Mouse (Mus musculus): ENCODE data around the gene Enam. TPM values are rescaled to one million over a fixed set of nuclear protein-coding genes. Genes with fewer than 3 reads are reported as not detected.
A peak's percentile ranks its signal among the peaks of the same experiment; 100 is the strongest.

The Enam gene
- polyA plus RNA-seq, 1 experiment from 2014 or later: not detected

- DNase-seq (ENCODE audit: low spot score) (no peak), ATAC-seq (replicated peaks; ENCODE audit: low FRiP score) (peak; percentile 77)
- Histone ChIP-seq H3K4me2 (ENCODE audit: low read depth, low read length, severe bottlenecking) (peak overlapping the region; percentile 67), H3K4me1 (replicated peaks; ENCODE audit: control insufficient read depth, insufficient read depth, low read length) (peaks cover 6% of the 10 kb centered on the region; the same call in 1 of the 2 replicates), H3K36me3 (ENCODE audit: control insufficient read depth, insufficient read depth, low read length) (no peaks in the 10 kb centered on the region; the same call in 1 of the 2 replicates), H3K27ac (ENCODE audit: low read depth, low read length) (peak overlapping the region; percentile 86), H3K9me3 (ENCODE audit: control insufficient read depth, low read length) (no peaks in the 10 kb centered on the region), H3K27me3 (ENCODE audit: control insufficient read depth, insufficient read depth, low read length) (no peaks in the 10 kb centered on the region), H3K4me3 (ENCODE audit: low read depth, low read length) (peak overlapping the region; percentile 68), H3K9ac (ENCODE audit: low read length) (peak overlapping the region; percentile 79)
- WGBS: 9% methylated on average over 29 of the region's 29 CpGs
Measured at GRCm38 (mm10) chr5:88553271-88554085, 65.7 kb downstream of the Enam start.

DNA sequence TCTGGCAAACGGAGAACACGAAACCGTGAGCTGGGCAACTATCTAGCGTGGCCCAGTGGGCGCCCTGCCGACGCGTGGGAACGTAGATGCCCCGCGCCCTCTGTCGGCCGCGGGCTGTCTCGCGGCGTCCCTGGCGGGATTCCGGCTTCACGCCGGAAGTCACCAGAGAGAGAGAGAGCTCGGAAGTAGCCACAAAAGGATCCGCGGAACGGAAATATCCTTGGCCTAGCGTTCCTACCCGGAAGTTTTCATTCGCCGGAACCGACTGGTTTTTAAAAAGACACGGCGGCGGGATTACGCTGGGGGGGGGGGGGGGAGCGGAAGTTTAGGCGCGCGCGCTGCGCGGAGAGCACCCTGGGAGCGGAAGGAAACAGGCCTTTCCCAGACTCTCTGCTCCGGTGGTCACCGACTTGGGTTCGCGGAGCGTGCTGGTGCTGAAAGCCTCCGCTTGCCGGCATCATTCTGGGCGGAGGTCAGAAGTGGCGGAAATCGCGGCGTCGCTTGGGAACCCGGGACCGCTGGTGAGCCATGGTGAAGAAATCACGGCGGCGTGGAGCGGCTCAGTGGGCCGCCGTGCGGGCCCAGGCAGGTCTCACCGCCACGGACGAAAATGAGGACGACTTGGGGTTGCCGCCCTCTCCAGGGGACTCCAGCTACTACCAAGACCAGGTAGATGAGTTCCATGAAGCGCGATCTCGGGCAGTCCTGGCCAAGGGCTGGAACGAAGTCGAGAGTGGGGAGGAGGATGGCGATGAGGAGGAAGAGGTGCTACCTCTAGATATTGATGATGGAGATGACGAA, 66.5 kb downstream of the Enam start, which contains the start of gene Utp3:
TSS of gene Utp3 (plus strand) at position 377 of the 801 bp plus-strand sequence.
- DNase-seq (ENCODE audit: low spot score) (peak; percentile 97), ATAC-seq (replicated peaks; ENCODE audit: low FRiP score) (peak; percentile 96)
- peak within 1 kb of the TSS; percentile 88 for H3K9ac ChIP-seq (ENCODE audit: low read length)
- H3K9me3 ChIP-seq (ENCODE audit: control insufficient read depth, low read length): no peaks in the 10 kb centered on the region
- no peaks in the 10 kb centered on the region; the same call in 1 of the 2 replicates for H3K36me3 ChIP-seq (ENCODE audit: control insufficient read depth, insufficient read depth, low read length)
- peaks cover 6% of the 10 kb centered on the region; the same call in 1 of the 2 replicates for H3K4me1 ChIP-seq (replicated peaks; ENCODE audit: control insufficient read depth, insufficient read depth, low read length)
- no peaks in the 10 kb centered on the region for H3K27me3 ChIP-seq (ENCODE audit: control insufficient read depth, insufficient read depth, low read length)
- peak within 1 kb of the TSS; percentile 89 for H3K4me2 ChIP-seq (ENCODE audit: low read depth, low read length, severe bottlenecking)
- WGBS: under 1% methylated on average over 74 of the region's 76 CpGs
- peak within 1 kb of the TSS; percentile 68 for H3K4me3 ChIP-seq (ENCODE audit: low read depth, low read length)
- H3K27ac ChIP-seq (ENCODE audit: low read depth, low read length): peak within 1 kb of the TSS; percentile 86

Other genes starting within 250 kb of the Enam start
- gene Gm7714, start 219.1 kb upstream of the Enam start, polyA plus RNA-seq (2014; fragmentation: Nextera tagmentation; extraction: Ambion mirVana): not detected in 2 replicates
- not detected in 2 replicates for gene Prol1, start 170.7 kb upstream of the Enam start, polyA plus RNA-seq (2014; fragmentation: Nextera tagmentation; extraction: Ambion mirVana)
- not detected in 2 replicates for gene Amtn, start 111.9 kb upstream of the Enam start, polyA plus RNA-seq (2014; fragmentation: Nextera tagmentation; extraction: Ambion mirVana)
- gene Ambn, start 32.0 kb upstream of the Enam start, polyA plus RNA-seq (2014; fragmentation: Nextera tagmentation; extraction: Ambion mirVana): not detected in 2 replicates
- 0.48 TPM in 1 of 2 replicates, not detected in the other for gene Jchain, start 39.9 kb downstream of the Enam start, polyA plus RNA-seq (2014; fragmentation: Nextera tagmentation; extraction: Ambion mirVana)
- 74.4 and 77.6 TPM in 2 replicates for gene Utp3, start 66.5 kb downstream of the Enam start, polyA plus RNA-seq (2014; fragmentation: Nextera tagmentation; extraction: Ambion mirVana)
- gene Rufy3, start 77.1 kb downstream of the Enam start, polyA plus RNA-seq (2014; fragmentation: Nextera tagmentation; extraction: Ambion mirVana): 96.8 and 96.9 TPM in 2 replicates
- 101 and 108 TPM in 2 replicates for gene Grsf1, start 188.2 kb downstream of the Enam start, polyA plus RNA-seq (2014; fragmentation: Nextera tagmentation; extraction: Ambion mirVana)
- 19.8 and 22.6 TPM in 2 replicates for gene Mob1b, start 232.9 kb downstream of the Enam start, polyA plus RNA-seq (2014; fragmentation: Nextera tagmentation; extraction: Ambion mirVana)